Mouse (Mus musculus) c-Kit-positive CD71-positive TER-119-positive erythroid progenitor cells, embryonic 14.5 days (primary cell): Measurements from ENCODE around the gene Gng5.
A peak's percentile ranks its signal among the peaks of the same experiment; 100 is the strongest.

Source experiments
- DNase-seq: peaks from one replicate; pipeline ENCODE4 v3.0.0-alpha.2; 2013; ENCODE audit warnings: low spot score

Gng5 gene

DNA sequence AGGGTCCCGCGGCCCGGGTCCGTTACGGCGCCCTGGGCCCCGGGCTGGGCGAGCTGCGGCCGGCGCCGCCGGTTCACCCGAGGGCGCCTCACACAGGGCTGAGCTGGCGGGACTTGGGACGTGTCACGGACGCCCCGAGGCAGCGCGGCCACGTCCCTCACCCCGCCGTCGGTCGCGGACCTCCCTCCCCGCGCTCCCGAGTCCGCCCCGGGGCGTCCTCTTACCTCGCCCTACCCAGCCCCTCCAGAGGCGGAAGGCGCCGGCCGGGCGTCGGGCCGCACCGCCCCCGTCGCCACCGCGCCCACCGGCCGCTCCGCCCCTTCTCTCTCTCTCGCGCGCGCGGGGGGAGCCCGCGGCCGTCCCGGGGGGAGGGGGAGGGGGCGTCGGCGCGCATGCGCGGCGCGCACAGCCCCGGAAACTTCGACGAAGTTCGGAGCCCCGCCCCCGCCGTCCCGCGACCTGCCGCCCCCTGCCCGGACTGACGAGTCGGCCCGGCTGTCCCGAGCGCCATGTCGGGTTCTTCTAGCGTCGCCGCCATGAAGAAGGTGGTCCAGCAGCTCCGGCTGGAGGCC lies at the start of gene Gng5, which contains the start of gene Spata1:
Gng5 (plus strand) TSS at position 377 of the 572 bp plus-strand sequence.
Spata1 (minus strand) TSS at position 323 of the 572 bp plus-strand sequence.
- peak; percentile 81 for DNase-seq

DNA sequence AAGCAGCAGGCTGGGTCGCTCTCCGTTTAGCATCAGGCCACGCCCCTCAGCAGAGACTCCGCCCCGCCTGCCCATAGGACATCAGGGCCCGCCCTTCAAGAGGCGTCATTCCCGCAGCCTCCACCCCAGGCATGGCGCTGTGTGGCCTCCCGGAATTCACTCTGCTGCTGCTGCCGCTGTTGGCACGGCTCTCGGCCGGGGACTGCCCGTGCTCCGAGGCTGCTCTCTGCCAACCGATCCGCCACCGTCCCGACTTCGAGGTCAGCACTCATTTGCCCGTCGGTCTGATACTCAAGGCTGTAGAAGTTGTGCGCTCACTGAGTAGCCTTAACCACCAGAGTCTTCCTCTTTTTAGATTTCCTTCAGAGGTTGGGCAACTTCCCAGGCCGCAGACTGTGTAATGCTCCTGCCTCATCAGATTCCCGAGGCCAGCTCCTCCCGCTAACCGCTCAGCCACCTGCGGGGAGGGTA lies 49.2 kb upstream of the Gng5 start:
- DNase-seq, result peak; percentile 88

DNA sequence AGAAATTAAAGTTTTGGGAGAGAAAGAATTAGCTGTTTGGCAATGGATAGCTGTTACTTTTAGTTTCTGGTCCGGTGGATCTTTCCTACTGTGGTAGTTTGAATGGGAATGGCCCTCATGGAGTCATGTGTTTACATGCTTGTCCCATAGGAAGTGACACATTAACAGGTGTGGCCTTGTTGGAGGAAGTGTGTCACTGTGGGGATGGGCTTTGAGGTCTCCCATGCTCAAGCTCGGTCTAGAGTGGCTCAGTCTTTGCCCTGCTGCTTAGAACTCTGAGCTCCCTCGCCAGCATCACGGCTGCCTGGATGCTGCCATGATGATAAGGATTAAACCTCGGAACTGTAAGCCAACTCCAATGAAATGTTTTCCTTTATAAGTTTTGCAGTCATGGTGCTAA lies 48.2 kb upstream of the Gng5 start:
- DNase-seq, result no peak

DNA sequence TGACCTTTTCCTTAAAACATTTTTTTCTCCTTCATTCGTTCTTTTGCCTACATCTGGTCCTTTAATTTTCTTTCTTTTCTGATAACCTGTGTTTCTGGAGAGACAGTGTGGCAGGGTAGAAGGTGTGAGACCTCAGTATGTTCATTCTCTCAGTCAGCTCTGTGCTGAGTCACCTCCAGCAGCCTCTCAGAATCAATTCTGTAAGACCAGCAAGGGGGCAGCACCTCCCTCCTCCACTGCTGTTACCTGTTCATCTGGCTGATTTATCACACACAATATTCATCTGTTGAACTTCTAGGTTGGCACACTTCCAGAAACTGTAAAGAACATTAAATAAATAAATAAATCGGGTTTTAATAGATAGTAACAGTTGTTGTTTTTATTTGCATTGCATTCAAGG lies 36.7 kb upstream of the Gng5 start:
- no peak for DNase-seq

DNA sequence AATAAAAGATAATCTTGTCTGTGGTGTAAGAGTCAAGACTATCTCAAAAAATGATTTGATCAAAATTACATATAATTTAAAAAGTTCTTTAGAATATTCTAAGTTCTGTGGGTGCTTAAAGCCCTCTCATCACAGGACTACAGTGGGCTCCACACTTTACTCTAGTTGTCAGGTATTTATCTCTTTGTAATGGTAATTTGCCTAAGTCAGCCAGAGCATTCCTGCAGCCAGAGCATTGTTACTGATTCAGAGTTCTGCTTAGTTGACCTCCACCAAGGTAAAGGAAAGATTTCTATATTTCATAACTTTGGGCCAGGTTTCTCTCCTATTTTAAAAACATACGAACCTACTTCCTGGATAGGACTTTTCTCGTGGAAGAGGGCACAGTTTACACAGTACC lies 30.4 kb upstream of the Gng5 start:
- no peak for DNase-seq

GRCm38 (mm10) chr3:146472657-146473056 lies 26.9 kb upstream of the Gng5 start:
- DNase-seq, result no peak

DNA sequence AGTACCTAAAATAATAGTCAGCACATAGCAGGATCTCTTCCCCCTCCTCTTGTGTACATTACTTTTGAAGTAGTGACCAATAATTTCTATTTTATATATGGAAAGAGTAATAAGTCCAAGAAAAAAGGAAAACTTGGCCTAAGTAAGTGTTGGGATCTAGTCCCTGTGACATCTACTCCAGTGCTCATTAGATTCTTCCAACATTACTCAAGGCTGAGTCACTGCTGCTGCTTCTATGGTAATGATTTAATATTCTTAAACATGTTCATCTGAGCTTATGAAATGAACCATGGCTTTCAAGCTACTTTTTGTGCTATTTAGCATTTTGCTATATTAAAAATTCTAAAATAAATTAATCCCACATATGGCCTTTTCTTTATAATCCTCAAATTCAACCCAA lies 25.9 kb upstream of the Gng5 start:
- no peak for DNase-seq

GRCm38 (mm10) chr3:146474428-146474827 lies 25.2 kb upstream of the Gng5 start:
- no peak for DNase-seq

DNA sequence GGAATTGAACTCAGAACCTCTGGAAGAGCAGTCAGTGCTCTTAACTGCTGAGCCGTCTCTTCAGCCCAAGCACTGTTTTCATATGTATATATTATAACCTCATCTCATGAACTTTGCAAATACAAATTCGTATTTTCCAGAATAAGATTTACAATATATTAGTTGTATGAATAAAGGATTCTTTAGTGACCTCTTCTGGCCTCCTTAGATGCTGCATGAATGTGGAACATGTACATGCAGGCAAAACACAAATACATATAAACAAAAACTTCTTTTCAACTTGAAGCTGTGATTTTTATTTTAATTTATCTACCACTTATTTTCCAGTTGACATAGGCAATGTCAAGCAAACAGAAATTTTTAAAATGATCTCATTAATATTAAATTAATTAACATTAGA lies 17.6 kb upstream of the Gng5 start:
- no peak for DNase-seq

DNA sequence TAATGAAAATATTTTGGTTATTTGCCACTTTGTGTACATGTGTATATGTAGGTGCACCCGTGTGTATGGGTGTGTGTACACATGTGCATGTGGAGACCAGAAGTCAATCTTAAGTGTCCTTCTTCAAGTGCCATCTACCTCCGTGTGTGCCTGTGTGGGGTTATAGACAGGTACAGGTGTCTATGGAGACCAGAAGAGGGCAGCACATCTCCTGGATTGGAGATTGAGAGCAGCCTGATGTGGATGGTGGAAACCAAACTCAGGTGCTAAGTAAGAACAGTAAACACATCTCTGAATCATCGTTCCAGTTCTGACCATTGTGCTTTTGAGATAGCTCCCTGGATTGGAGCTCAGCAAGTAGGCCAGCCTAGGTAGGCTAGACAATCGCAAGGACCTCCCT lies 13.1 kb upstream of the Gng5 start:
- DNase-seq, result no peak

GRCm38 (mm10) chr3:146494941-146495340 lies 4.7 kb upstream of the Gng5 start:
- no peak for DNase-seq

GRCm38 (mm10) chr3:146498989-146499388 lies 618 bp upstream of the Gng5 start:
- DNase-seq, result peak; percentile 45

- DNase-seq, result peak; percentile 57
These were observed 599 bp downstream of the Gng5 start for GRCm38 (mm10) chr3:146500003-146500809.

GRCm38 (mm10) chr3:146500810-146501201 lies 1.2 kb downstream of the Gng5 start:
- no peak for DNase-seq

DNA sequence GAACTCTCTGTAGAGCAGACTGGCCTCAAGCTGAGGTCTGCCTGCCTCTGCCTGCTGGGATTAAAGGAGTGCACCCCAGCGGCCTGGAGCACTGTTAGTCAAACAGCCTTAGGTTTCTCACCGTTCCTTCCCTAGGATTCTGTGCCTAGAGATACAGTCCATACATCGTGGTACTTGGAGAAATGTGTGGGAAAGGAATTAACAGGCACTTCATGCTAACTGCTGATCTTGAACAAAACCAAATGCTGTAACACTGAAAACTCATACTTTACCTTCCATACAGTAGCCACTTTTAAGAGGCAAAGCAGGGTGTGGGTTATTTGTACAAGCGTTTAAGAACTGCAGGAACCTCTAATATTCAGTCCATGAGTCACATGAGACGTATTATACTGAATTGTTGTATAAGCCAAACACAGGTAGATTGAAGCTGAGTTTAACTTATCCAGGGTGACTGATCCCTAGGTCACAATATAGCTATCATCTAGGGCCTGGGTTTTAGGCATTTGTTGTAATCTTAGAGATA lies 2.1 kb downstream of the Gng5 start:
- no peak for DNase-seq

GRCm38 (mm10) chr3:146506711-146507110 lies 7.1 kb downstream of the Gng5 start:
- no peak for DNase-seq

GRCm38 (mm10) chr3:146520226-146520797 lies 20.7 kb downstream of the Gng5 start:
- no peak for DNase-seq

DNA sequence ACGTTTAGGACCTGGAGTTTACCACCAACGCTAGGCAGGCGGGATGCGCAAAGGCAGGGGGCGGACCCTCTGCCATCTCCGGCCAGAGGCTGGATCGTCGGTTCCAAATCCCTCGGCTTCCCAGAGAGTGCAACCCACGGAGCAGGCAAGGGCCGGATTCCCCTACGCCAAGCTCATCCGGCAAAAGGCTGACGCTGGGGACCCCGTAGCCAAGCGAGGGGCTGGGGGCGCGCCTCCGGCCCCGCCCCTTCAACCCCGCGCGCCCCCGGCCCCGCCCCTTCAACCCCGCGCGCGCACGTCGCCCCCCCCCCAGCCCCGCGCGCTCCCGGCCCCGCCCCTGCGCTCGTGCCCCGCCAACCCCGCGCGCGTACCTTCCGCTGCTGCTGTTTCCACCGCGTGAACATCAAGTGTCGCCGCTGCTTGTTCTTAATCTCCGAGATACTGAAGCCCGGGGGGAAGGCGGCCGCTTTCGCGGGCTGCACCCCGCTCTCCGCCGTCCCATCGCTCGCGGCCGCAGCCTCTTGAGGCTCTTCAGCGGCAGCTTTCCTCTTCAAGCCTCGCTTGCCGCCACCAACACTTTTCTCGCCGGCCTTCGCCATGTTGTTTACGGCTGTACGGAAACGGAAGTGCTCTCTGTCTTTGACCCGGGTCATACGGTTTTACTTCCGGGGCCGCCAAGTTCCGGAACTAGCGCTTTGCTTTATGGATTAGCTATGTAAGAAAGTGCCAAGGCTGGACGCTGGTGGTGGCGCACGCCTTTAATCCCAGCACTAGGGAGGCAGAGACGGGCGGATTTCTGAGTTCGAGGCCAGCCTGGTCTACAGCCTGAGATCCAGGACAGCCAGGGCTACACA lies 21.4 kb downstream of the Gng5 start, which contains the start of gene Rpf1:
Rpf1 (minus strand) TSS at position 632 of the 854 bp plus-strand sequence.
- DNase-seq, result peak; percentile 88

- DNase-seq, result peak; percentile 38
These were observed 22.0 kb downstream of the Gng5 start for GRCm38 (mm10) chr3:146521652-146522020.

- no peak for DNase-seq
These were observed 28.7 kb downstream of the Gng5 start for GRCm38 (mm10) chr3:146528335-146528734.

- no peak for DNase-seq
These were observed 35.4 kb downstream of the Gng5 start for GRCm38 (mm10) chr3:146534986-146535385.
